Mouse (Mus musculus) heart, embryonic 11.5 days (tissue): Measurements from ENCODE around the gene Impdh2. TPM values are rescaled to one million over a fixed set of nuclear protein-coding genes. Genes with fewer than 3 reads are reported as not detected.

ENCODE experiments used
- ATAC-seq: fragments of 200-750 bp; cut with Nextera tagmentation; replicated peaks from 2 replicates; pipeline ENCODE4 v1.8.0; 2017; ENCODE audit warnings: moderate library complexity; ENCODE audit not compliant: insufficient number of reproducible peaks, low FRiP score, low TSS enrichment
- H3K27ac ChIP-seq: fragments of 300-500 bp; sonication (generic); 2 replicates; pipeline ENCODE4 v1.5.1; 2014; ENCODE audit warnings: mild to moderate bottlenecking, low read depth, low read length
- H3K27me3 ChIP-seq: fragments of 300-500 bp; sonication (generic); 2 replicates; pipeline ENCODE4 v1.6.1; 2014; ENCODE audit warnings: mild to moderate bottlenecking, low read length, mixed read lengths; ENCODE audit not compliant: control insufficient read depth, insufficient read depth
- H3K36me3 ChIP-seq: fragments of 300-500 bp; sonication (generic); 2 replicates; pipeline ENCODE4 v1.6.1; 2014; ENCODE audit warnings: mild to moderate bottlenecking, low read length, moderate library complexity, mixed read lengths; ENCODE audit not compliant: control insufficient read depth, insufficient read depth
- H3K4me1 ChIP-seq: fragments of 300-500 bp; sonication (generic); 2 replicates; pipeline ENCODE4 v1.6.1; 2014; ENCODE audit warnings: low read length; ENCODE audit not compliant: control insufficient read depth, insufficient read depth
- H3K4me2 ChIP-seq: fragments of 300-500 bp; sonication (generic); 2 replicates; pipeline ENCODE4 v1.6.1; 2014; ENCODE audit warnings: mild to moderate bottlenecking, moderate library complexity
- H3K4me3 ChIP-seq: fragments of 300-500 bp; sonication (generic); 2 replicates; pipeline ENCODE4 v1.5.1; 2014; ENCODE audit warnings: low read depth, low read length
- H3K9ac ChIP-seq: fragments of 300-500 bp; sonication (generic); 2 replicates; pipeline ENCODE4 v1.6.1; 2014; ENCODE audit warnings: mild to moderate bottlenecking, low read depth, low read length, moderate library complexity
- H3K9me3 ChIP-seq: fragments of 300-500 bp; sonication (generic); replicated peaks from 2 replicates; pipeline ENCODE4 v1.6.1; 2016; ENCODE audit warnings: low read length; ENCODE audit not compliant: control insufficient read depth
- WGBS: fragments of 180-500 bp; shearing (Covaris S2); extraction: QIAGEN DNeasy Blood & Tissue Kit; methylation state at CpG from one replicate; pipeline ENCODE4 v1.1.7; 2014; ENCODE audit not compliant: insufficient replicate concordance; 5-methylcytosine and 5-hydroxymethylcytosine counted together
- polyA plus RNA-seq: library from polyadenylated mRNA; unstranded; fragments of >200 nt; fragmentation: Nextera tagmentation; extraction: Ambion mirVana; gene quantifications from 2 replicates; pipeline ENCODE4 v1.2.1, GENCODE M21; 2014

Gene Impdh2
- polyA plus RNA-seq, 1 experiment from 2014 or later = 130 TPM

DNA sequence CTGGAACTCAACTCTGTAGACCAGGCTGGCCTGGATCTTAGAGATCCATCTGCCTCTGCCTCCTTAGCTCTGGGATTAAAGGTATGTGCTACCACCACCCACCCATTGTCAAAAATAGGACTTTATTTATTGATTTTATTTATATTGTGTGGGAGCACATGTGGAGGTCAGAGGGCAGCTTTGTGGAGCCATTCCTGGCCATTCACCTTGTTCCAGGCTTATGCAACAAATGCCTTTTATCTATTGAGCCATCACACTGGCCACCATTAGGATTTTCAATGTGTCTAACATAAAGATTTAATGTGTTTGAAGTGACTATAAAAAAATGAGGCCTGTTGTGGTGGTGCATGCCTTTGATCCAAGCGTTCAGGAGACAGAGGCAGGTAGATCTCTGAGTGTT lies 28.6 kb upstream of the Impdh2 start:
- 88% methylated on average over 1 of the region's 1 CpGs for WGBS

DNA sequence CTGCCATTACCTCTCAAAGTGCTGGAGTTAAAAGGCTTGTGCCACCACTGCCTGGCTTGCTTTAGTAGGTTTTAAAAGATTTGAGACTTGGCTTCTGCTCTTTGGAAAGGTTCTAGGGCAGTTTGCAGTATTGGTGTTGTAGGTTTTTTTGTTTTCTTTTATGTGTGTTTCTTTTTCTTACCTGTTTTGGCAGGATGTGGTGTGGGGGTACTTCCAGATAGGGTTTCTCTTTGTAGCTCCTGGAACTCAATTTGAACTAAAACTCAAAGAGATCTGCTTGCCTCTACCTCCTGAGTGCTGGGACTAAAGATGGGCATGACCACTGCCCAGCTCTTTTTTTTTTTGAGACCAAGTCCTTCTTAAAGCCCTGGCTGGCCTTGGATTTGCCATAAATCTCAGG lies 19.2 kb upstream of the Impdh2 start:
- Histone ChIP-seq H3K4me2 (no peak overlapping the region), H3K36me3 (peaks cover 53% of the 10 kb centered on the region), H3K4me1 (no peaks in the 10 kb centered on the region), H3K27me3 (no peaks in the 10 kb centered on the region), H3K4me3 (no peak overlapping the region), H3K9ac (no peak overlapping the region), H3K27ac (no peak overlapping the region), H3K9me3 (no peaks in the 10 kb centered on the region)
- ATAC-seq = no peak

More for the DNA sequence above, 28.6 kb upstream of the Impdh2 start:
- Histone ChIP-seq H3K9ac (no peak overlapping the region), H3K27me3 (no peaks in the 10 kb centered on the region), H3K4me3 (no peak overlapping the region), H3K4me2 (no peak overlapping the region), H3K4me1 (no peaks in the 10 kb centered on the region), H3K27ac (no peak overlapping the region), H3K36me3 (peaks cover 40% of the 10 kb centered on the region), H3K9me3 (no peaks in the 10 kb centered on the region)
- ATAC-seq = no peak

DNA sequence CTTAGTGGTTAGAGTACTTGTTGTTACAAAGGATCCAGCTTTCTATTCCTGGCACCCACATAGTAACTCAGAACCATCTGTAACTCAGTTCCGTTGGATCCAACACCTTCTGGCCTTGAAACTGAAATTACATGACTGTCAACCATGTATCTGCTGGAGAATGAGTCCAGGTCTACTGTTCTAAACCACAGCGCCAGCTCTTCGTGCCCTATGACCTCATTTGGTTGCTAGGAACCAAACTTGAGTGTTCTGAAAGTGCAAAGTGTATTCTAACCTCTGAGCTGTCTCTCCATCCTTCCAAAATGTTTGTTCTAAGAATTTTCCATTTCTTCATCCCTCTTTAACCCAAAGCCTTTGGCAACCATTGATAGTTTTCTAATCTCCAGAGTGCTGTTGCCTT lies 14.1 kb upstream of the Impdh2 start:
- Histone ChIP-seq H3K4me1 (no peaks in the 10 kb centered on the region), H3K4me2 (no peak overlapping the region), H3K9ac (no peak overlapping the region), H3K9me3 (no peaks in the 10 kb centered on the region), H3K4me3 (no peak overlapping the region), H3K36me3 (peaks cover 39% of the 10 kb centered on the region), H3K27me3 (no peaks in the 10 kb centered on the region), H3K27ac (no peak overlapping the region)
- no peak for ATAC-seq
- 92% methylated on average over 3 of the region's 3 CpGs for WGBS

DNA sequence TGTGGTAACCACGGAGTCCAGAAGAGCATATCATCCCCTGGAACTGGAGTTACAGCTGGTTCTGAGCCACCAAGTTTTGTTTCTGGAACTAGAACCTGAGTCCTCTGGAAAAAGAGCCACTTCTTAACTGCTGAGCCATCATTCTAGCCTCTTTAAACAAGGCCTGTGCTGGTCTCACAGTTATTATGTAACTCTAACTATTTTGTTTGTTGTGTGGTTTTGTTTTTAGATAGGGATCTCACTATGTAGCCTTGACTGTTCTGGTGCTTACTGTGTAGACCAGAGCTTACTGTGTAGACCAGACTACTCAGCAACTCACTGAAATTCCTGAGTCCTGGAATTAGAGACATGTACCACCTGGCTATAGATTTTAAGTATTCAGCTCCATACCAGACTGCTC lies 13.2 kb upstream of the Impdh2 start:
- H3K36me3 ChIP-seq = peaks cover 37% of the 10 kb centered on the region
- 88% methylated on average over 1 of the region's 1 CpGs for WGBS
- no peak overlapping the region for H3K4me3 ChIP-seq
- H3K9me3 ChIP-seq = no peaks in the 10 kb centered on the region
- H3K4me1 ChIP-seq = no peaks in the 10 kb centered on the region
- no peak for ATAC-seq
- H3K27me3 ChIP-seq = no peaks in the 10 kb centered on the region
- no peak overlapping the region for H3K9ac ChIP-seq
- H3K27ac ChIP-seq = no peak overlapping the region
- H3K4me2 ChIP-seq = no peak overlapping the region

DNA sequence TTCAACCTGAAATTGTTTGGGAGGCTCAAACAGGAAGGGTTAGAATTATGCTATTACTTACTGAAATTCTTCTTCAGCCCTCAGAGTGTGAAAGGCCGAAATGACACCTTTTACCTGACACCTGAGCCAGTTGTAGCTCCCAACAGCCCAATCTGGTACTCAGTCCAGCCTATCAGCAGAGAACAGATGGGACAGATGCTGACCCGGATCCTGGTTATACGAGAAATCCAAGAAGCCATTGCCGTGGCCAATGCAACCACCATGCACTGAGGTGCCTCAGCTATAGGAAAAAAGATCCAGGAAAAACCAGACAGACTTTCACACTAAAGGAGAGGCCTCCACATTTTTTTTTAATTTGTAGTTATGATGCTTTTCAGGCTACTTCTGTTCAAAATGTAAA lies 917 bp upstream of the Impdh2 start:
- peaks cover 44% of the 10 kb centered on the region for H3K36me3 ChIP-seq
- no peak for ATAC-seq
- H3K27ac ChIP-seq = no peak overlapping the region
- H3K4me1 ChIP-seq = peaks cover 9% of the 10 kb centered on the region
- H3K4me2 ChIP-seq = no peak overlapping the region
- WGBS = 82% methylated on average over 4 of the region's 4 CpGs
- no peak overlapping the region for H3K4me3 ChIP-seq
- H3K27me3 ChIP-seq = no peaks in the 10 kb centered on the region
- no peak overlapping the region for H3K9ac ChIP-seq
- H3K9me3 ChIP-seq = no peaks in the 10 kb centered on the region

DNA sequence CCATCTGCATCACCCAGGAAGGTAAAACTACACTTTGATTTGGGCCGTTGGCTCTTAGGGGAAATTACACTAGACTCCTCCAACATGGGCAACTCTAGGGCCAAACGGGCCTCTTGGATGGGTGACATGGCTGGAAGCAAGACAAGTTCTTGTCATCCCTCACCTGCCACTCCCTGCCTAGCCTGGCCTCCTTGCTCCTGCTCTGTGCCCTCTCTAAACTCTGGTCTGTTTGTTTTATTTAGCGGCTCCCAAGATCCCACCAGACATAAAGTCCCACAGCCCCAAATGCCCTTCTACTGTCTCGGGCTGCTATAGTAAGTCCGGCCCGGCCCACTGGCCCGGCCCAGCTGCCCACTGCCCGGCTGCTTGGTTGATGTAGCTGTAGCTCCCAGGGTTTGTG lies 3.6 kb downstream of the Impdh2 start:
- H3K4me3 ChIP-seq = no peak overlapping the region
- no peaks in the 10 kb centered on the region for H3K27me3 ChIP-seq
- H3K27ac ChIP-seq = no peak overlapping the region
- peaks cover 26% of the 10 kb centered on the region for H3K4me1 ChIP-seq
- no peak overlapping the region for H3K4me2 ChIP-seq
- peaks cover 25% of the 10 kb centered on the region for H3K36me3 ChIP-seq
- no peak overlapping the region for H3K9ac ChIP-seq
- ATAC-seq = no peak
- H3K9me3 ChIP-seq = no peaks in the 10 kb centered on the region
- 87% methylated on average over 8 of the region's 8 CpGs for WGBS

DNA sequence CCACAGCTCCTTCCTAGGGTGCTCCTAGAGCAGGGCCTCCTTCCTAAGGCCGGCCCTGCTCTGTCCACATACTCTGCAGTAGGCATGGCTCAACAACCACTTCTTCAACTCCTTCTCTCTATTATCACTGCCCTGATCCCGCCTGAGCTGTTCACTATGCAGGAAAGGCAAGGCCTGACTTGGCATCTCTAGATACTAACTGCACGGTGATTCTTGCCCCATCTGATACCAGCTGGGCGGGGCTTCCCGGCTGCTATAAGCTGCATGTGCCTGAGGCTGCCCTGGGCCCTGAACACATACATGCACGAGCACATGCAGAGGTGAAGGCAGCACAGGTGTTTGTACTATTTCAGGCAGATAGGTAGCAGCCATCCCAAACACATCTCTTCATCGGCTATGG lies 4.0 kb downstream of the Impdh2 start:
- Histone ChIP-seq H3K27me3 (no peaks in the 10 kb centered on the region), H3K36me3 (peaks cover 23% of the 10 kb centered on the region), H3K9me3 (no peaks in the 10 kb centered on the region), H3K4me2 (no peak overlapping the region), H3K4me1 (peaks cover 30% of the 10 kb centered on the region), H3K9ac (no peak overlapping the region), H3K4me3 (no peak overlapping the region), H3K27ac (no peak overlapping the region)
- WGBS = 77% methylated on average over 7 of the region's 7 CpGs
- no peak for ATAC-seq

DNA sequence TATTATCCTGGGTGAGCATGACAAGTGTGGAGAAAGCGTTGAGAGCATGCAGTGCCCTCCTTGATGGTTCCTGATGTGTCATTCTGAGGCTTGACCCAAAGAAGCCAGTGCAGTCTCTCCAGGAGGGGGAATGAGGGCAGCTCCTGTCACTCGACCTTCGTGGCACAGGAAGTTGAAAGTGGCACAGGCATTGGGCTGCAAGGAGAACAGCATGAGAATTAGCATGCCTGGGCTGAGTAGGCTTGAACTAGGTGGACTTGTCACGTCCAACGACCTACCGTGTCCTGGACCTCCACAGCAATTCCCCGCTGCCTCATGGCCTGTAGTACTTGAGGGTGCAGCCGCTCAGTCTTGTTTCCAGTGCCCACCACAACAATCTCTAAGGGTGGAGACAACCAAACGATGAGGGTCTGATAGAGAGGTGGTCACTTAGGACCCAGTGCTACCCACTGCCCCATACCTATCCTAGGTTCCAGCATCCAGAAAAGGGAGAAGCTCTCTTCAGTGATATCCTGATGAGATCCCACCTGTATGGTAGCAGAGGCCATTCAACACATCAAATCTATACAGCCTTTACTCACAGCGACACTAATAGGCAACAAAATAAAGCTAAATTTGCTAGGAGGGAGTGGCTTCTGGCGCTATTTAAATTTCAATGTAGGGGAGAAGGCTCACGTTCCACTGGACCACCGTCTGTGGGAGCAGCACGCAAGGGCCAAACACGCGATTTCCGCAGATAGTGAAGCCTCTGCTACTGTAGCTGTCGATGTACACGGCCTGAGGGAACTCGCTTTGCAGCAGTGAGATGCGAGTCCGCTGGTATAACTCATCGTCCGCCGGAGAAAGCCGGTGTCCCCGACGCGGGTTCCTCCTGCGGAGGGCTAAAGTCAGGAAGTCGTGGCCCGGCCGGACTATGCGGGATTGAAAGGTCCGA lies 6.1 kb downstream of the Impdh2 start:
- Histone ChIP-seq H3K9ac (peak overlapping the region; percentile 90), H3K4me1 (peaks cover 30% of the 10 kb centered on the region), H3K27me3 (no peaks in the 10 kb centered on the region), H3K27ac (peak overlapping the region; percentile 95), H3K9me3 (no peaks in the 10 kb centered on the region), H3K4me3 (peak overlapping the region; percentile 79), H3K36me3 (peaks cover 20% of the 10 kb centered on the region), H3K4me2 (peak overlapping the region; percentile 97)
- no peak for ATAC-seq
- 13% methylated on average over 35 of the region's 35 CpGs for WGBS
